Mouse (Mus musculus) c-Kit-positive CD71-positive TER-119-negative erythroid progenitor cells, embryonic 14.5 days (primary cell): ENCODE results near the gene Jazf1.

Experiments
- DNase-seq: peaks from one replicate; pipeline ENCODE4 v3.0.0-alpha.2; 2013; ENCODE audit warnings: low read depth

Jazf1 gene

DNA sequence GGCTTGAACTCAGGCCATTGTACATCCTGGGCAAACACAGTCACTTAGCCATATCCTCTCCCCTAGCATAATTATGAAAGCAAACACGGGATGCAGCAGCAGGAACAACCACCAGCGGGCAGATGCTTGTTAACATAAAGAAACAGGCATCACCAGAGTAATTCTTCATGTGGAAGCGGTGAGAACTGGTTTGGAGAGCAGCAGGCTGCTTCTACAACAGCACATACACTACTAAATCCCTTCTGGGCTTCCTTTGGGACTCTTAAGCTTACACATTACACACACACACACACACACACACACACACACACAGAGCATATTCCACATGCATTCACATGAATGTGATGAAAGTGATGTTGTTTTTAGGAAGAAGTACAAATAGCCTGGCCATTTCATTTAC, 216.5 kb downstream of the Jazf1 start:
- no peak for DNase-seq

DNA sequence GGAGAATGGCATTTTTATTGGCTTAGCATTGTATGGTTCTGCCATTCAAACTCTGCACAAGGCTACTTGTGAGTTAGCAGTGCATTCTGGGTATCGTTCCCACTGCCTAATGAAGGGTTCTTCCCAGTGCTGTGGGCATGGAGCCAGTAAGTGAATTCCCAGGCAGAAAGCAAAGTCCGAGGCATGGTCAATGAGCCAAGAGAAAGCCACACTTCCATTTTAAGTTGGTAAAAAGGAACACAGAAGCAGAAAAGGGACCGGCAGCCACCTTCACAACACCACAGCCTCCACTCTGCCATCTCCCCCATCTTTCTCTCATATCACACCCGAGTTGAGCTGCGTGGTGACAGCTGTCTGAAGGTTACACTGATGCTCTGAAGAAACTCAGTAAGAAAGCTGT, 217.4 kb downstream of the Jazf1 start:
- no peak for DNase-seq

DNA sequence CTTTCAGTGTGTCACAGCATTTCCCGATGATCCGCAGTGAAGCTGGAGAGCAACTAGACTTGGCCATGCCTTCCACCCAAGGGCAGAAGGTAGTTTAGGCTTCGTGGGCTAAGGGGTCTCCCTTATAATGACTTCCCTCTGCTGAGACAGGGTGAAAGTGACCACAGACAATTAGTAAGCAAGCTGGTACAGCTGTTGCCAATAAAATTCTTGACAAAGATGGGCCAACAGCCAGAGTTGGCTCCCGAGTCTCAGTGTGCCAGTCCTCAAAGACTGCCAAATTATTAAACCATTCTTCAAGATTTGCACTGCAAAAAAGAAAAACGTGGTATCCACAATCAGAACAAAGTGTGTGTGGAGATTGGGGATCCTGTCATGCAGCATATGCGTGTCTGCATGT, 220.2 kb downstream of the Jazf1 start:
- no peak for DNase-seq

DNA sequence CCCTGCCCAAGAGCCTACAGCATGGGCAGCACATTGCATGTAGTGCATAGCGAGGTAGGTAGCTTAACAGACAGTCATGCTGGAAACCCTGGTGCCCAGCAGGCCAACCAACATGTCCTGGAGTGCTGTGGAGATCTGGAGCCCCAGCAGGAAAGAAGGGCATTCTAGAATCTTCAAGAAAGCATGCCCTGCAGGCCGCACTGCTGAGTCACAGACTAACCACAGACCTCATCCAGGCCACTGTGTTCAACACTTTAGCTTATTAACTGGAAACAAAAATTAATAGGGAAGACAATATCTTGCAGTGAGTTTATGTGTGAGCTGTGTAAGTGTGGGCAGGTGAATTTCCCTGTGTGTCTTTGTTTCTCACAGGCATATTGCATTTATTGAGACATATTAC, 222.1 kb downstream of the Jazf1 start:
- no peak for DNase-seq

DNA sequence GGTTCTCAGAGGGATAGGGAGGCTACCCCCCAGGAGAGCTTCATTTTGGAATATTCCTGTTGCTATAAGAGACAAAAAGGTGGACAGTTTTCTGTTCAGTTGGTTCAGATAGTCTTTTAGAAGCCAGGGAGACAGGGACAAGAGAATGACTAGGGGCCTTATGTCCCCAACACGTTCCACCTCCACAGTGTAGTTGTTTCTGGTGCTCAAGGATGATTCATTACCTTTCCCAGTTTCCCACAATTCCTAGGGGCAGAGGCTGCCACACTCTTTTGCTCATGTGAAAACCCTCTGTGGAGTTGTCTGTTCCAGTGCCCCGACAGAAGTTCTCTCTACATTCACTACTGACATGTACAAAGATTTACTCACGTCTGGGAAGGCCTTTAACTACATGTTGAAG, 223.7 kb downstream of the Jazf1 start:
- no peak for DNase-seq

DNA sequence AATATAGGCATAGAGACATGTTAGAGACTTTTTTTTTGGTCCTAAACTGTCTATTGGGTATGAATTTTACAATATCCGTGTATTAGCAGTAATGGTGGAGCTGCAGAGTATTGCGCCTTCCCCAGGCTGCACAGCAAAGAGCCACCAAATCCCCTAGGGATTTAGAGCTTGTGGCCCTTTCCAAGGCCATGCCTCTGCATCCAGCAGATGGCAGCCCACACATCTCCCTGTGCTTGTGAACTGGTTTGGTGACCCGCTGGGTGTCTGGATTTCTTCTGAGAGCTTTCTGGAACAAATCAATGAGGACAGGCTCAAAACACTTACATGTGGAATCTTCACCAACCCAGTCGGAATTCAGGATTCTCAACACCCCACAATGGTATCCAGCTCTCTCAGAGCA, 225.4 kb downstream of the Jazf1 start:
- no peak for DNase-seq

DNA sequence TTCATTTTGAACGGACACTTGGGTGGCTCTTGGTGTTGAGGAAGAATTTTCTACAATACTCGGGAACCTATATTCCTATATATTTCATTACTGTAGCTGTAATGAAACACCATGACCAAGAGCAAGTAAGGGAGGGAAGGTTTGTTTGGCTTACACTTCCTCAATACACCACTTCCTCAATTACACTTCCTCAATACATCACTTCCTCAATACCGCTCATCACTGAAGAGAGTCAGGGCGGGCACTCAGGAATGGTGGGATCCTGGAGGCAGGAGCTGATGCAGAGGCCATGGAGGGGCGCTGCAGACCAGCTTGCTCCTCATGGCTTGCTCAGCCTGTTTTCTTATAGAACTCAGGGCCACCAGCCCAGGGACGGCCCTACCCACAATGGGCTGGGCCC, 225.8 kb downstream of the Jazf1 start:
- DNase-seq, result no peak

DNA sequence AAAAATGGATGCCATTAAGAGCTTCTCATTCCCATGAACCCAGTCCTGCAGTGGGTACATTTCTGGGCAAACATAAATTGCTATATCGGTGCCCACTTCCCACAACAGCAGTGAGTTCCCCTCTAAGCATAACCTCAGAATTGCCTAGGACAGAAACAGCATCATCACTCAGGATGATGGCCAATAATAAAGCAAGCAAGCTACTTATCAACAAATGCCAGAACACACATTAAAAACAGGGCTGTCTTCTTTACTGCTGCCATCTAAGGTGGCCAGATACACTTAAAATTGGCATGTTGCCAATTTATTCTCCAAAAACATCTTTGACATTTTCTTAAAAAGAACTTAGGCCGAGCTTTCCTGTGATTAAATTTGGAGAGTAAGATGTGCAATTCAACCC, 226.8 kb downstream of the Jazf1 start:
- DNase-seq, result no peak

DNA sequence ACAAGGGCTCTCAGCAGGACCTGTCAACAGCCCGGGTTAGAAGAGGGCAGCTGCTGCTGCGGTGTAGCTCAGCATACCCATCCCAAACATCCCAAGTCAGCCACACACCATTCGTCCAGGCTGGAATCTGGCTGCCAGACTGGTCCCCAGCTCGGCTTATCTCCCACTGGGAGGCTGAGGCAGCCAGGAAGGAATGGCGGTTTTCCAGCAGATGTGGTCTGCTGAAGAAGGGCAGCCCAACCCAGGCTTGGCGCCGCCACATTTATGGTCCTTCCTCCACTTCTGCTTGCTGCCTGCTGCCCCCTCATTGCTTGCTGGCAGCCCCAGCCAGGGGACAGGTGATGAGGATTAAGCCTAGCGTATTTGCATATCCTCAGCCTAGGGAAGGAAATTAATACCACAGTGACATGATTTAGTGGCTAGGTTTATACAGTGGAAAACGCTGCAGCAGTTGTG, 227.8 kb downstream of the Jazf1 start:
- no peak for DNase-seq

DNA sequence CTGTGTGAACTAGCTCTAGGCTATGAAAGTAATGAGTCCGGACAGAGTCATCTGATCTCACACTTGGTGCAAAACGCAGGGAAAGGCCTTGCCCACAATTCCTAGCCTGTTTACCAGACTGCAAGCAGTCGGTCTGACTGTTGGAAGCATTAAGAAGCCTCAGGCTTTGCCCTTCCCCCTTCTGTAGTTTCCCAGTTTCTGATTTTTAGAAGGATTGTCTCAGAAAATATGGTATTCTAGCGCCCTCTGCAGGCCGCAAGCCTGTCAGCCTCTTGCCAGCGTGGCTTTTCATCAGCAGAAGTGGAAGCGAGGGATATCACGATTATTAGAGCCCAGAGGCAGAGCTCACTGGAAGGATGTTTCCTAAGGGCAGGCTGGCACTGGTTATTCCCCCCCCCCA, 229.7 kb downstream of the Jazf1 start:
- DNase-seq, result peak; percentile 42

DNA sequence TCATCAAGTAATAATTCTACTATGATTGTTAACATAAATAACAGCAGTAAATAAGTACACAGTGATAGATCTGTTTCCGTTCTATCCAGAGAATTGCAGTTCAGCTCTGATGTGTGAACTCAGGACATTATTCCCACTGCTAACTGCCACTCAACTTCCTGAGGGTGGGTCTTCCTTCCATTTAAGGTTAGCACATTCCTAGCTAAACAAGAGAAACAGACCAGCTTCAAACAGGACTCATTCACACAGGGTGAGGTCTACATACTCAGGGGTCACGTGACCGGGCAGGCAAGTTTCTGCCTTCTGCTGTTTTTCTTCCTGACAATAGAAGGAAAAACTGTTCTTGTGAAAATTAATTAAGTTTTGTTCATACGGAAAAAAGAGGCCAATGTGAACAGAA, 230.6 kb downstream of the Jazf1 start:
- no peak for DNase-seq

DNA sequence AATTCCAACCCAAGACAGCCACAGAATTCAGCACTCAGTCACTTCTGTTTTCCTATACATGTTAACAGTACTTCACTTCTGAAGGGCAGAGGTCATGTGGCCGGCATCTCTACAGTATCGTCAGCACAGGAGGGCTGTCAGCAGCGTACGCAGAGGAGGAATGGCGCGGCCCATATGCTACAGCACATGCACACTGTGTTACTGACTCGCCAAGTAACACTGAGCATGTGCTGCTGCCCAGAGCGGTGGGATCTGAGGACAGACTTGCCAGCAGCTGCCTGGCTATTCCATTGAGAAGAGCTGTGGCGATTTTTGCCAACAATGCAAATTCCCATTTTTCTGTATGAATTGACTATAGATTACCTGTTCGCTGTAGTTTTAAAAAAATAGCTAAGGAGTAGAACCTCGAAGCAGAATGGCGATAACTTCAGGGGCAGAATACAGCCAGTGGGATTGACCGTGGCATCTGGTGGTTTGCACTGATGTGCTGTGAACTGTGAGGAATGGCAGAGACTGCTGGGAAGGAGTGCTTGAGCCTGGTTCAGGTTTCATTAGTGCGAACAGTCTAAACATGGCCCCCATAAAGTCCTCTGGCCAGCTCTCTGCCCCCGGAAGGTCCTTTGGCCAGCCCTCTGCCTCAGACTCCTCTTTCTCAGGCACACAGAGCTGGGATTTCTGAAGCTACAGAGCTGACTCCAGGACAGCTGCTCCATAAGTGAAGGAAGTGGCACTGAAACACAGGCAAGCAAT, 232.1 kb downstream of the Jazf1 start:
- DNase-seq, result no peak

DNA sequence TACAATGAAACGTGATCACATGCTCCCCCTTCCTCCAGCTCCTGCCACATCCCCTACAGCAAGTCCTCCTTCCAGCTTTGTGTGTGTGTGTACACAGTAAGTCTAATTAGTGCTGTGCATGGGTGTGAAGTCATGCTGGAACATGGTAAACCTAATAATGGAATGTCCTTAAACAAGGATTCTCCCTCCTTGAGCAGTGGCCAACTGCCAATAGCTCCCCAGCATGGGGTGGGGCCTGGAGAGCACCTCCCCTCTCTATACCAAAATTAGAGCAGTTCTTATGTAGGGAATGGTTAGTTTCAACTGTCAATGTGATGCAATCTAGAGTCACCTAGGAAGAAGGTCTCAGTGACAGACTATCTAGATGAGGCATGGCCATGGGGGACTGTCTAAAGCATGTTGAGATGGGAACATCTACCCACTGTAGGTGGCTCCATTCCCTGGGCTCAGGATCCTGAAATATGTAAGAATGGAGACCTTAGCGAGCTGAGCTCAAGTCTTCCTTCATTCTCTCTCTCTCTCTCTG, 240.6 kb downstream of the Jazf1 start:
- DNase-seq, result no peak

DNA sequence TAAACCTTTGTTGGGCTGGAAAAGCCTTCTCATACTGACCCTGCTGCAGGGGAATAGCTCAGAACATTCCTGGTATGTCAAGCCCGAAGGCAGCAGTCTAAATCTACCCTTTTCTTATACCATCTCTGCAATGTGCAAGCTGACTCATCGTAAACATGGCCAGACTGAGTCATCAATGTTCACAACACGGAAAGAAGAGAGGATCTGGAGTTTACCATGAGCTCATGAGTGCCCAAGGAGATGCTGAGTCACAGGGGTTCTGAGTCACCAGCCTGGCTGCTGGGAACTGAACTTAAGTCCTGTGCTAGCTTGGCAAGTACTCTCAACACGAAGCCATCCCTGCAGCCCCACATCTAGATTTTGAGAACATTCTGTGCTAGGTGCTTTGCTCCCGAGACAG, 242.9 kb downstream of the Jazf1 start:
- DNase-seq, result no peak

DNA sequence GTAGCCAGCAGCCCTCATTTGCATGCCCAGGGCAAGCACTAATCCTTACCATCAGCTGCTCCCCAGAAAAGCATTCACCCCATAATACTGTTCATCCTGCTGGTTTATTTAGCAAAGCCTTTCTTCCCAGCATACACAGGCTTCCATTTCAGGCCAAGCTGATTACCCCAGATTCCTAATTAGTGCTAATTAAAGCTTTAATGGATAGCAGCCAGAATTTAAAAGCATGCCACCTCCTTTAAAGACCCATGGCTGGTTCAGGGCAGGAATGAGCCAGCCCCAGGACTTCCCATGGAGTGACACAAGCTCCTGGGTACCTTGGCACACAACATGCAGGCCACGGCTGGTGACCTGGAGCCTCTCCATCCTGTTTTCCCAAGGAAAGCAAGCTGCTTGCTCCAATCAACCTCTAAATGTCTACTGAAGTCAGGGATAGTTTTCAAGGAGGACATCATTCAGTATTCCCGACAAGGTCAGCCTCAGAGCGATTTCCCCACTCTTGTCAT, 243.4 kb downstream of the Jazf1 start:
- no peak for DNase-seq

DNA sequence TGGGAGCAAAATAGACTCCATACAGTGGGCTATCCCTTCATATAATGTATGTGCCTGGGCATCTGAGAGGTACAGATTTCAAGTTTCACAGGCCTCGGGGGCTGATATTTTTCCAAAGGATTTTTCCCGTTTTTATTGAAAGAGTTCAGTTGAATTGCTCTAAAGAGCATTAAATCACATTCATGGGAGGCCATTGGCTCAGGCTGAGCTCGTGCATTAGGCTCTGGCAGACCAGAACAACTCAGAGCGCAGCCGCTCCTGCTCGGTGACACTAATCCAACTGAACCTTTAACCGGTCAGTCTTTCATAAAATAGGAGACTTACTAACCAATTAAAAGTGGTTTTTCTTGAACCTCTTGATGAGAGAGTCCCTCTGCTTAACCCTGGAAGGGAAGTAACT, 245.4 kb downstream of the Jazf1 start:
- DNase-seq, result no peak

DNA sequence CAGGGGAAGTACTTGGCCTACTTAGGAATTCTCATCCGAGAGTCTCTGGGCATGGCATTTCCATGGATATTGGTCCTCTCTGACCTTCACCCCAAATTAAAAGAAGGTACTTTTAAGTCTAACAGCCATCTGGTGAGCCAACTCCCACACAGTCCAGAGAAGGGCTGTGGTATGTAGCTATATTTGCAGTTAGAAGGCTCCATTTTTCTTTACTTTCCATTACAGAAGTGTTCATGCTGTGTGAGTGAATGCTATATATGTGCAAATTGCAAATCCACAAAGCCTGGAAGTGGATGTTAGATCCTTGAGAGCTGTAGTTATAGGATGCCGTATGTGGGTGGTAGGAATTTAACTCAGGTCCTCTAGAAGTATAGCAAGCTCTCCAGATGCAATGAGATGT, 245.8 kb downstream of the Jazf1 start:
- no peak for DNase-seq

DNA sequence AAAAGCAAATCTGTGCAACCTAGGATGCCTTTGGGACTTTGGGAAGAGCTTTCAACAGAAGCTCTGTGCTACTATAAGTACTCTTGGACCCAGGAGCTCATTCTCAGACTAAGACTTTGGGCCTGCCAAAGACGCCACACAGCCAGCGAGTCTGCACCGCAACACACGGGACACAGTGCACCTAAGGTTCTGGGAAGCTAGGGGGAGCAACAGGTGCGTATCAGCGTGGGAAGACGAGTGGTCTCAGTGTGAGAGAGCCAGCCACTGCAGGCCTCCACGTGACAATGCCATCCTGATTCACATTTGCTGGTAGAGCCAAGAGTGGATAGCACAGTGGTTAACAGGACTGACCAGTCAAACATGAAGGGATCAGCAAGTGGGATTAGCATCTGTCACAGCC, 249.1 kb downstream of the Jazf1 start:
- DNase-seq, result no peak

DNA sequence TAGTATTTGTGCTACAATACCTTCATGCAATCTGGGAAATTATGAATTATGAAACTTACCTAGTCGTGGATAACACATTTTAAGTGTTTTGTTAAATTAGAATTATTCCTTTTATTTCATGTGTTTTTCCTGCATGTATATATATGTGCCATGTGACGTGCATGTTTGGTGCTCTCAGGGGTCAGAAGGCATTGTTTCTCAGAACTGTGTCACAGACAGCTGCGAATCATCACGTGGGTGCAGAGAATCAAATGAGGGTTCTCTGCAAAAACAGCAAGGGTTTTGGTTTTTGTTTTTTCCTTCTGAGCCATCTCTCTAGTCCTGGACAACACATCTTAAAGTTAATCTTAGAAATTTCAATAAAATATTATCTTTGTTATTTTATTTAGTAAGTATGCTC, 250.4 kb downstream of the Jazf1 start:
- no peak for DNase-seq

DNA sequence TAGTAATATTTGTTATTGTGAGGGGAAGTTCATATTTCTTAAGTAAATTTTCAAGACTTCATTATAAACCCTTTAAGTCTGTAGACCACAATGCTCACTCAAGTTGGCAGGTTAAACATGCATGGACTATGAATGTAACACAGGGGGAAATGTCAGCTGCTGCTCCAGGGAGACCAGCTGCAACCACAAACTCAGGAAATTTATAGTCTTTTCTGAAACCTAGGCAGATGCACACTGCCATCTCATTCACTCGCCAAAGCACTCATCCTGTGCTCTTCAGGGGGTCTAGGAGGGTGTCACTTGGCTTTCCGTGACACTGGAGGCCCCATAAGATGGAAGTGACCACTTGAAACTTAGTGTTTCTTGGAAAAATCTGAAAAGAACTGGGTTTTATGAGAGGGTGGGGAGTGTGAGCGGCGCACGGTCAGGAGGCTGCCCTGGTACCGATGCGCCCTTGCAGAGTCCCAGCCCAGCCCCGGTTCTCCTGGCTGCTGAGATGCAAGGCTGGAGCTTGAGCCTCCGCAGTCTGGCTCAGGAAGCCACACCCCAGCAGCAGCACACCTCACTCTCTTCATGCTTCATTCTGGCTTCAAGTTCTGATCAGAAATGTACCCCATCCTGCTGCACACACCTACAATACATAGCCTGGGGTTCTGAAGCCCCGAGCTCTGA, 251.1 kb downstream of the Jazf1 start:
- DNase-seq, result no peak

DNA sequence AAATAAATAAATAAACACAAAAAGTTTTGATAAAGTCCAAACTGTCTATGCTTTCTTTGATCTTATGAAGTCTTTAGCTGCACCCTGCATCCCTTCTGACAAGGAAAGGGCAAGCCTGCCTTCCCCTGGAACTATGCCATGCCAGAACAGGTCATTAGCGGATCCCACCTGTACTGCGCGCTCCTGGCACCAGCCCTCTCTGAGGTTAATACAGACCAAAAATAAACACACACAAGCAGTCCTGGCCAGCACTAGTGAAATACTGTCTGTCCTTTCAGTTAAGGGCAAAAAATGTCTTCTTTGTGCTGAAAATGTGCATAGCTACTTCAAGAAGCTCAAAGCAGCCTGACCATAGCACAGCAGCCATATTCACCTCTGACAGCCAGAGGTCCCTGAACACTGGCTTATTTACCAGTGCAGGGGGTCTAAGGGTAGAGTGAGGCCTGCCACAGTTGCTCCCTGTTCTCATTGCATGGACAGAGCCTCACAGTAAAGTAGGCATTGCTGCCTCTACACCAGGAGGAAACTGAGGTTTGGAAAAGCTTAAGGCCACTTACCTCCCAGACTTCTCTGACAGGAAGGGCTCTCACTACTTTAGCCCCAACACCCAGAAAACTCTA, 263.1 kb downstream of the Jazf1 start:
- no peak for DNase-seq

DNA sequence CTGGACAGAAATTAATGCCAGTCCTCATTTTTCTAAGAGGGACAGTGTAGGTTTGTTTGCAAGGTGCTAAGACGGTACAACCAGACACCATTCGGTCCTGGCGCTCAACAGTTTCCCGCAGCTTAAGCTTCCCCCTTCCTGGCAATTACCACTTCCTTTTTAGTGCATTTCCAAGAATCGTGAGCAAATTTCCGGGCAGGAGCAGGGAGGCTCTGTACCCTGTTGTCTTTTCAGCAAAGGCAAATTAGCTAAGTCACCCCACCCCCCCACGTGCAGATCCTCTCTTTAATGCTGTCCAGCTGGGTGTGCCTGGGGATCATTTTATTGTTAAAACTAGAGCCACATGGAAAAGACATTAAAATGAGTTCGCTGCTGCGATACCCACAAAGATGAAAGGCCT, 266.2 kb downstream of the Jazf1 start:
- peak; percentile 33 for DNase-seq

DNA sequence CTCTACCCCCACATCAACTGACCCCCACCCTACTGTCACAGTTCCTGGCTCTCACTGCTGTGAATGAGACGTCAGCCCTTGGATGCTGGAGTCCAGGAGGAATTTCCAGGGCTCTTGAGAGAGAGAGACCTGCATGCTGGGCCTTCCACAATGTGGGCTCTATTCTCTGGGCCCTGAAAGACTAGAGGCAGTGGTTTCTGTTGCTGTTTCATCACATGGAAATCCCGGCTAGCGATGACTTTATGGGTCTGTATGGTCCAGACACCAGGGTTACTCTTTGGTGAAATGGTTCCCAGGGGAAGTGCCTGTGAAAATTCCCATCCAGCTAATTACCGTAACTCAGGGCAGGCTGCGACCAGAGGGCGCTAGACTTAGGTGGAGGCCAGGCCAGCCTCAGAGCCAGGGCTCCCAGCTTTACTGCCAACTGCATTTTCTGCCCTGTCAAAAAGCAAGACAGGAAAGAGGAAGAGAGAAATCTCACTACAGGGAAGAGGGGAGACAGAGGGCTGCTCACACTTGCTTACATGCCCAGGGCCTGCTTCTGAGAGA, 271.1 kb downstream of the Jazf1 start:
- DNase-seq, result no peak
